Mouse (Mus musculus) left cerebral cortex, postnatal 36 days (tissue): ENCODE data around the gene Akap13. TPM values are rescaled to one million over a fixed set of nuclear protein-coding genes. Genes with fewer than 3 reads are reported as not detected.

ENCODE experiments used
- DNase-seq, 2 experiments: peaks; one replicate each; pipeline ENCODE4 v3.0.0; 2021 to 2022; ENCODE audit warnings: low spot score in 2 of 2, mixed read lengths in 1 of 2
- intact Hi-C: fragments of 180-260 bp; cut with DNase I; formaldehyde crosslinking; loops from one replicate; pipeline ENCODE4 v1.15.1; 2025
- total RNA-seq, 2 experiments: library from RNA; stranded (reverse); gene quantifications; 2 replicates each; pipeline ENCODE4 v1.2.3; 2021

The Akap13 gene
- total RNA-seq, 2 experiments from 2014 or later, result 17.4 to 26.4 TPM

DNA sequence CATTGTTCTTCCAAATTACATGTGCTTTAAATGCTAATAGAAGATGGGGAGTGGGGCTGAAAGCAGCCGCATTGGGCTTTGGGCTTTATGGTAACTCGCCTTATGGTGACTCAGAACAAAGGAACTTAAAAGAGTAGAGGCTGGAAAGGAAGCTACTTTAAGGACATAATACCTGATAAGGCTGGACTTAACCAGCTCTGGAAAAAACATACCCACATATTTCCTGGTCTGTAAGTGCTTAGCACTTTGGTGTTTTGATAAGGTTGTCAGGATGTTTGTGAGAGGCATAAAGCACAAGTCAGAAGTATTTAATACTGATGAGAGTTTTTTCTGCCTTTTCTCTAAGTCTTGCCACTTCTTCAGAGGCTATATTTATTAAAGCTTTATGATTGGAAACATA lies 128.8 kb downstream of the Akap13 start:
- intact Hi-C loops, result no loop called here

DNA sequence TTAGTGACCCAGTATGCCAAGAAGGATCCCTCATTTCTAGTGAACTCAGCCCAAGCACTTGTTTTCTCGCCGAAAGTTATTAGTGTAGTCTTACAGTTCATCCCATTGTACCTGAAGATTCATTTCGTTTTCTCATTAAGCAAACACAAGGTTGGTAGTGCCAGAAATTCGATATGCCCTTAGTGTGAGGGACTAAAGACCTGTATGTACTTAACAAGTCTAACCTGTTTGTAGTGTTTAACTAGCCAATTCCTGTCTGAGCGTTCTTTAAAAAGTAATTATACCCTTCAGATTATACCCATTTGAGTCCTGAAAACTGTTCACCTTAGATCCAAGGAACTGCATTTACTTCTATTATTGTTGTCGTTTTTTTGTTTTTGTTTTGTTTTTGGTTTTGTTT lies 130.1 kb downstream of the Akap13 start:
- intact Hi-C loops, result no loop called here
- no peak for DNase-seq

More for the DNA sequence above, 128.8 kb downstream of the Akap13 start:
- no peak for DNase-seq

DNA sequence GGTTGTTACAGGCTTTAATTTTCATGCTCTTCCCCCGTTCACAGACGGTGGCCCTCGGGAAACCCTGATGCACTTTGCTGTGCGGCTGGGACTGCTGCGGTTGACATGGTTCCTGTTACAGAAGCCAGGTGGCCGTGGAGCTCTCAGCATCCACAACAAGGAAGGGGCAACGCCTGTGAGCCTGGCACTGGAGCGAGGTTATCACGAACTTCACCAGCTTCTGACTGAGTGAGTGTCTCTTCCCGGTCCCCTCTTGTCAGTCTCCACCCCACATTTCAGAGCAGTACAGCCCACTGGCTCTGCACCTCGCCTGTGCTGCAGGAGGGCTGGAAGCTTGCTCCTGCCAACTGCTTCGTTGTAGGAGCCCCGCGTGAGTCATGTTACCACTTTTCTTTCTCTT lies 130.8 kb downstream of the Akap13 start:
- intact Hi-C loops, result no loop called here
- DNase-seq, result no peak

DNA sequence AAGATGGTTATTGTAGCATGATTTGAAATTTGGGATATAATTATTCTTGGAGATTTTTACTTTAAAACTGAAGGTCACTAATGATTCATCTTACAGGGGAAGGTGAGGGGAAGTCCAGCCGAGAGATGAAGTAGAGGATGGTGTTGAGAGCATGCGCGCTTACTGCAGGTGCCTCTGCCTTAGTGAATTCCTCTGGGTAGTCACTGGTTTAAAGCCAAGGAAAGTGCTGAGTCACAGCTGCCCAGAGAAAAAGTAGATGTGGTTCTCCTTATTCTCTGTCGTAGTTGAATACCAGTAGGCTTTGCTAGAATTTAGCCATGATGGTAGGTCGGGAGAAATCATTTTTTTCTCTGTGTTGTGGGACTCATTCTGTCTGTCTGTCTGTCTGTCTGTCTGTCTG lies 132.4 kb downstream of the Akap13 start:
- no peak for DNase-seq

DNA sequence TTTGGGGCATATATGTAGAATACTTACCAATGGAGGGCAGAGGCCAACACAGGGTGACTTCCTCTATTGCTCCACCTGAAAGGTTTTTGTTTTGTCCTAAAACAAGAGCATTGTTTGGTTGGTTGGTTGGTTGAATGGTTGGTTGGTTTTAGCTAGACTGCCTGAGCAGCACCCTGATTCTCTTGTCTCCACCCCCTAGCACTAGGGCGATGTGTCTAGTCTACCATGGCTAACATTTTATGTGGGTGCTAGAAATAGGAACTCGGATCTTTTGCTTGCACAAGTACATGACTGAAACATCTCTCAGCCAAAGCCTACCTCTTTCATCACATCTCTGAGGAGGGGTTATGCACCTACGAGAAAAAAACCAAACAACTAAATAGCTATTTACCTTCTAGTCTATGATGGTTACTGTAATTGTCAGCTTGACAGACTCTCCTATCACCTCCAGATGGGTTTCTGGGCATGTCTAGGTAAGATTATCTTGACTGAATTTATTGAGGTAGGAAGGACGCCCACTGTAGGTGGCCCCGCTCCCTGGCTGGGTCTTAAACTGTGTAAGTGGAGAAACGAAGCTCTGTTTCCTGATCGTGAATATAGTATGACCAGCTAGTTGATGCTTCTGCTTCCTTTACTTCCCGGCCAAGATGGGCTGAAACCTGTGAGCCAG lies 134.1 kb downstream of the Akap13 start:
- intact Hi-C loops, result no loop called here
- DNase-seq, result no peak

More for the DNA sequence above, 132.4 kb downstream of the Akap13 start:
- intact Hi-C loops, result no loop called here

DNA sequence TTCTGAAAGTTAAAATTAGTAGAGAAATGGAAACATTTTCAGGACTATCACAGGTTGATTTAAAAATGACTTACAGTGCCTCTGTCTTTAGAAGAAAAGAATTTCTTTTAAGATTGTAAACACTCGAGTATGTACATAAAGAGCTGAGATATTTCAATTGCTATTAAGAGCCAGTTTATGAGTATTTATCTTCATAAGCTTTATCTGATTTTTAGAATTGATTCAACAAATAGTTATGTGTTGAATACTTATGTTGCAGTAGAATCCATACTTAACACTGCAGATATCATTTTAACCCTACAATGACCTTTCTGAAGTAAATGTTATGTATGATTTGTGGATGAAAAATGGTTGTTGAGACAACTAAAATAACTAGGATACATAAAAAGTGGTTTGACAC lies 136.6 kb downstream of the Akap13 start:
- intact Hi-C loops, result no loop called here
- no peak for DNase-seq

DNA sequence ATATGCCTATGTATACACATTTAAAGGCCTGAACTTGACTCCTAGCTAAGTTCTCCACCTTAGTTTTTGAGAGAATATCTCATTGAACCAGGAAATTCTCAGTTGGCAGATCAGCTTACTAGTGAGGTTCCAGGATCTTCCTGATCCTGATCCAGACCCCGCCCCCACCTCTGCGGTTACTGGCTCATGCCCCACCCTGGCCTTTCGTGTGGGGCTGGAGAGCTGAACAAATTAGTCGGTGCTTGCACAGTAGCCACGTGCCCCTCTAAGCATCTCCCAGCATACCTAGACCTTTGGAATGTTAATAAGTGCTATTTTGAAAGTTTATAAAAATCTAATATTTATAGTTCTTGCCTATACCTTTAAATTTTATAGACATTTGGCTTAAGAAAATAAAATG lies 139.5 kb downstream of the Akap13 start:
- intact Hi-C loops, result no loop called here

DNA sequence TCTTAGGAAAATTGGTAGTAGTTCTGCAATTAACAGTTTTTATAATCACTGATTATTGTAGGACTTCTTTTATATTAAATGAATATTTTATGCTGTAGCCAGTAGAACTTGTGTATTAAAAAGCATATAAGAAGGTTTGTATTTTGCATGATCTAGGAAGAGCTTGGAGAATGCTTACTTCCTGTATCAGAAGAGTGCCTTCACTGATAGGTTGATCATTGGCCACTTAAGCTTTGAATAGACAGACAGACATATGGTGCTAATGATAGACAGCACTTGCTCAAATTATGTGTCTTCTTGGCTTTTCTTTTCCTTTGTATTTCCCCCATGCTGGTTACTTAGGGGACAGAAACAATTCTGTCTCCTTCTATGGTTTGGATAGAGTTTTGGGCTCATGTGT lies 139.9 kb downstream of the Akap13 start:
- intact Hi-C loops, result no loop called here

More for the DNA sequence above, 139.5 kb downstream of the Akap13 start:
- DNase-seq, result no peak

DNA sequence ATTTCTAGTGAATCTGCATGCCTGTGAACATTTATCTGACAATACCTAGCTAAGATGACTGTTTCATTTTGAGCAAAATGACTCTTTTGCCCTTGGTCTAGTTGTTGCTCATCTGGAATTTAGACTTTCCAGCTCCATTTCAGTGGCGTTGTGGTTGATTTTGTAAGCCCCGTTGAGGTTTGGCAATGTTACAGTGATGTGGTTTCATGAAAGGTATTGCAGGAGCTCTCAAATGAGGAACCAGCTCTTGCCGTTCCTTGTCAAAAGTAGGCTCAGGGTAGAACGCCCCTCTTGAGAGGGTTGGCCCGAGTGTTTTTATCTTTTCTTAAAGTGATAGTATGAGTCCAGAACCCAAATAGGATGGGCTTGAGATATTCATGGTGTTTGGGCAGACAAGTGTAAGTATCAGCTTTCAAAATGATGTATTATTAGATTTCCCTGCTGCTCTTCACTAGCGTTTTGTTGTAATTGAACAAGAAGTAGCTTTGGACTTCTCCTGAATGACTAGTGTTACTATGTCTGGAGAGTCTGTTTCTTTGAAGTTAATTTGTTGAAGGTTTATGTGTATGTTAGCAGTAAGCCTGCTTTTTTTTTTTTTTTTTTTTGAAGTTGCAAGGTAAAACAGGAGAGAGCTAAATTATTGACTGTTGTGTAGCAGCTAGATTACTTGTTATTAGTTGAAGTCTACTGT lies 140.9 kb downstream of the Akap13 start:
- intact Hi-C loops, result no loop called here
- no peak for DNase-seq

More for the DNA sequence above, 139.9 kb downstream of the Akap13 start:
- DNase-seq, result no peak

DNA sequence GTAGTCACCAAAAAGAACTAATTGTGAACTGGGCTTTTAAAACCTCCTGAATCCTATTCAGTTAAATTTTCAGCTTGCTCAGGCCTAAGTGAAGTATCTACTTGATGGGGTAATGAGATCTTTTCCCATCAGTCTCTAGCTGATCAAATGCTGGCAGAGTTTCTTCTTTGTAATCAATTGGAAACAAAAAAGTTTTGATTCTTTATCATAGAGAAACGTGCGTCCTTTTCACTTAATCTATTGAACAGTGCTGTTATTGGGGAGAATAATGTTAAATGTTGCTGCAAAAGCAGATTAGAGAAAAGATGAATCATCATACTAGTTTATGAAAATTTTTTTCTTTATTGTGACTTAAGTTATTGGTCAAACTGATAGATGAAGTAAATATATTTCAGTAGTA lies 142.5 kb downstream of the Akap13 start:
- intact Hi-C loops, result no loop called here

DNA sequence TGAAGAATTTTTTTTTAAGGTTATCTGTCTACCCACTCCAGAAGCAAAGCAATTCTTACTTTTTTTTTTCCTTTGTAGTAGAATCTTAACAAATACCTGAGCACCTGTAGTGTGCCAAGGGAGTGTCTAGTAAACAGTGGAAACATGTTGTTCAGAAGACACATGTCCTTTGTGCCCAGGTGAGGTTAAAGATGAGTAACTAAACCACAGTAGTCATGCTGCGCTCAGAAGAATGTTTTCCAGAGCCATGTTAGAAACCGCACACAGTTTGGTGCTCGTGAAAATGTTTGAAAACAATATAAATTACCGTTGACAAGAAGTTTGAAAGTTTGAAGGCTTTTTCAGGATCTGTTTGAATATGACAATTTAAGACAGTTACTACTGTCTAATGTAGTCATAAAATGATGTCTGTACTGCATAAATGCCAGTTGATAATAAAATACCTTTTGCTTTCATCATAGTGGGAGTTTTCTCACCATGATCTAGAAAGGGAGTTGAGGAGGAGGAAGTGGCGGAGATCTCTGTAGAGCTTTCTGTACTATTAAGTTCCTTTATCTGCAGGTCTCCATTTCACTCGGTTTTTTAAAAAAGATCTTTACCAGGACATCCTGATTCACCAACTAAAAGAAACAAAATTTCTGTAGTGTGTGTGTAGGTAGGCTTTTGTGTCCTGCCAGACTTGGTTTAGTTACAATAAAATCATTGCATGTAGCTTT lies 145.2 kb downstream of the Akap13 start:
- intact Hi-C loops, result no loop called here
- no peak for DNase-seq

More for the DNA sequence above, 142.5 kb downstream of the Akap13 start:
- no peak for DNase-seq

DNA sequence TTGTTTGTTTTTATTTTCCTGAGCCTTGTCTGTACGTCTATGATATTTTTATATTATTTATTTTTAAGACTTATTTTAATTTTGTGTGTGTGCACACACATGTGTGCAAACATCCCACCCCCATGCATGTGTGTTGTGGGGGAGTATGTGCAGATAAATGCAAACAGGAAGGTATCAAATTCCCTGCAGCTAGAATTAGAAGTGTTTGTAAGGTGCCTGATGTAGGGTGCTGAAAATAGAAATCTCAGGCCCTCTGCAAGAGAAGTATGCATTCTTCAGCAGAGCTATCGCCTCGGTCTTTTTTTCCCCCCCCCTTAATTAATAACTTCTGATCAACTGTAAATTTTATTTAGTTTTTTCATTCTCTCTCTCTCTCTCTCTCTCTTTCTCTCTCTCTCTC lies 151.9 kb downstream of the Akap13 start:
- DNase-seq, result no peak
- intact Hi-C loops, result no loop called here

DNA sequence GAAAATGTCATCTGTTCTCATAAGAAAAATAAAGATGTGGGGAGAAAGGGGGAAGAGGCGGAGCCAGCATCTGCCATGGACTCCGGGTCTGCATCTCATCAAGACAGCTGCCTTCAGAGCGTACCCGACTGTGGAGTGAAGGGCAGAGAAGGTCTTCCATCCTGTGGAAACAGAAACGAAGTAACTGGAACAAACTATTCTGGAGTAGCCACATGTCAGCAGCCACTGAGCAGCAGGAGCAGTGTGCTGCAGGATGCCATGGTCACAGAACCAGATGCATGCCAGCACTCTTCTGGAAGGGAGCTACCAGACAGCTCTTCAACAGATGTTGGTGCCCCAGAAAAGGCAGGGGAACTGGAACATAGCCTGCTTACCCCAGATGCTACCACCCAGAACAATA lies 153.4 kb downstream of the Akap13 start:
- intact Hi-C loops, result no loop called here
- no peak for DNase-seq

DNA sequence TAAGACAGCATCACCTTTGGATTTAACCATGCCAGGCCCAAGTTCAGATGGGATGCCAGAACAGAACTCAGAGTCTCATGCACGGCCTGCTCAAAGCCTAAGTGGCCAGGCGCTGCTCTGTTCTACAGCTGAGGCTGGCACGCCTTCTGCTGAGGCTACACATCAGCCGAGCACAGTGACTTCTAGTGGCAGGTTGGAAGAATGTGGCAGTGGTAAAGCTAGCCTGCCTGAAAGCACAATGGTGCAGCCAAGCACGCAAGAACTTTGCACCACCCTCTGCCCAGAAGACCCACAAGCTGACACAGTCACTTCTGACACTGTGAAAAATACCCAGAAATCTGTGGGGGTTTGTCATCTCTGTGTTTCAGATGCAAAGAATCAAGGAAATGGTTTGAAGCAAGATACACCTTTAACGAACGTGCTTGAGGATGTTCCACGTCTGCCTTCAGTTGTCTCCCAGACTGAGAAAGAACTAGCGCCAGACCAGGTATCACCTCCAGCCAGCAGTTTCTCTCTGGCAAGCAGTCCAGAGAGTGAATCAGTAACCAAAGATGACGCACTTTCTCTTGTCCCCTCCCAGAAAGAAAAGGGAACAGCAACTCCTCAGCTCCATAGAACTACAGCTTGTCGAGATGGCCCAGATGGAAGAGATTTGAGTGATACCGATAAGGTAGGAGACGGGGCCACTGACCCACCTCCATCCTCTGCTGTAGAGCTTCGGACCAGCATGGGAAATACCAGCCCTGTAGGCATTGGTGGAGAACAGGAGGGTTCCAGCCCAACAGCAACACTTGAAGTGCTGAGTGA lies 154.3 kb downstream of the Akap13 start:
- no peak for DNase-seq
- intact Hi-C loops, result no loop called here

DNA sequence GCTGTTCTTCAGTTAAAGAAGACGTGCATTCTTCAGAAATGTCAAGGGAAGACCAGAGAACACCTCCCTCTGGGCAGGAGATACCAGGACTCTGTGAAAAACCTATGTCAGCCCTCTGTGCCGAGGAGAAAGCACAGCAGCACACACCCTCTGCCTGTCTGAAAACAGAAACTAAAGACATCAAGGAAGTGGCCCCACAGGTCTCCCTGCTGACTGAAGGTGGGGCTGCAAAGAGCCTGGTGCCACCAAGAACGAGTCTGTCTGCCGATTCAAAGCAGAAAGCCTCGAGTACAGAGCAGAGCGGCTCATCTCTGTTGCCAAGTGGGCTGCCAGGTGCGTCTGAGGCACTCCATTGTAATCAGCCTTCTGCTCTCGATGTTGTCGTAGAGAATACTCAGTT lies 155.1 kb downstream of the Akap13 start:
- intact Hi-C loops, result no loop called here
- no peak for DNase-seq

DNA sequence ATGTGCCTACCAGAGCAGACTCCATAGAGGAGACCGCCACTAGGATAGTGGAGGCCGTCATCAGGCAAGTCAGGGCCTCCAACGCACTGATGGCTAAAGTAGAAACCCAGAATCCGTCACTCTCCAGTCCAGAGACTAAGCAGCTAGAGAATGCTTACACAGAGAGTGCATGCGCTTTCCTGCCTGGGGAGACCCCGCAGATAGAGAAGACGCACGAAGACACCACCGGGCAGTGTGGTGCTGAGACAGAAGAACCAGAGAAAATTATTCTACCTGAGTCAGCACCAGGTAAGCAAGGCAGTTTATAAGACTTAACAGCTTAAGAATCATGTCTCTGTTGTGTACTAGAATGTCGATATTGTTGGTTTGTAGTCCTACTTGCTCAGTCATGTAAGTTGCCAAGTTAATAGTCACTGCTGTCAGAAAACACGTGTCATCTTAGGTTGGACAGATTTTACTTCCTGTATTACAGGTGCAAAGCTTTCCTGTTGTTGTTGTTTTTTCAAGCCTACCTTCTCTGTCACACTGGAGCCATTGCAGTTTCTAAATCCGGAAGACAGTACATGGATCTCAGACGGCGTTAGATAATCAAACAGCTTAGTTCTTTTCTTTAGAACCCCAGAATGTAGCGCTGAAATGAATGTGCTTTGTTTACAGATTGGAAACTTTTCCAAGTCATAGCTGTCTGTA lies 156.1 kb downstream of the Akap13 start:
- intact Hi-C loops, result no loop called here
- DNase-seq, result no peak

DNA sequence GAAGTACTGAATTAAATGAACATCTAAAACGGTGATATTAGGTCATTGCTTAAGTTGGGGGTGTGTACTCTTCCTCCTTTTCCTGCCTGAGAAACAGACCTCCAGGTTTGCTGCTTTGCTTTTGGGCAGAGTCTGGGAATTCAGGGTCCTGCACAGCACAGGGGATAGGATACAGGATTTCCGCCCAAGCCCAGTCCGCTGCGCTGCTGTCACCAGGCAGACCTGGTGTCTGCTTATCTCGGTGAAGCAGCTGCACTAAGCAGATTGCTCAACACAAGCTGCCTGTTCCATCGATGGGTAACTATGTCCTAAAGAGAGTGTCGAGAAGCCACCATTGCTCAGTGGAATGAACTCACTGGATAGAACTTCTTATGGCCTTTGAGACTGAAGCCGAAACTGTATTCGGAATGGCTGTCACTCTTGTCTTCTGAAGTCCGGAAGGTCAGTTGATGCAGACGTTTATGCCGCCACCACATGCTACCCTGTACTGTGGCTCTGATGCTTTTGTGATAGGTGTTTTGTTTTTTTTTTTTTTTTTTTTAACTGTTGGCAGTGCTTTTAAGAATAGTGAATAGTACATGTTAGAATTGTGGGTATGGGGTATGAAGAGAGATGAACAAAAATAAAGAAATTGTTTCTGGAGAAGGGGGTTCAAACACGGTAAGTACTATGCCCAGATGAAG lies 156.8 kb downstream of the Akap13 start:
- no peak for DNase-seq
- intact Hi-C loops, result no loop called here

DNA sequence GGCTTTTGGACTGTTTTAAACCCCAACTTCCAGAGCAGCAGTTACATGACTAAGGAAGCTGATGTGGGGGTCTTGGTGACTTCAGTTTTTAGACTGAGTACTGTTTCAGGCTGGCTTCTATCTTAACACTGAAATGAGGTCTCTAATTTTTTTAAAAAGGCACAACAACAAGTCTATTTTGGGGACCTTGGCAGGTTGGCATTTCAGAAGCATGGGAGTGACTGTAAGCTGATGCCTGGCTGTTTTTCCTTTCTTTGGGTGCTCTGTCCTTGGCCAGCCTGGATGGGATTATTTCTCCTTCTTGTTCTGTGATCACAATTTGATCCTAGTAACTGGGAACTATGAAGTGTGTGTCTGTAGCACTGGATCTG lies 157.3 kb downstream of the Akap13 start:
- no peak for DNase-seq
- intact Hi-C loops, result no loop called here

DNA sequence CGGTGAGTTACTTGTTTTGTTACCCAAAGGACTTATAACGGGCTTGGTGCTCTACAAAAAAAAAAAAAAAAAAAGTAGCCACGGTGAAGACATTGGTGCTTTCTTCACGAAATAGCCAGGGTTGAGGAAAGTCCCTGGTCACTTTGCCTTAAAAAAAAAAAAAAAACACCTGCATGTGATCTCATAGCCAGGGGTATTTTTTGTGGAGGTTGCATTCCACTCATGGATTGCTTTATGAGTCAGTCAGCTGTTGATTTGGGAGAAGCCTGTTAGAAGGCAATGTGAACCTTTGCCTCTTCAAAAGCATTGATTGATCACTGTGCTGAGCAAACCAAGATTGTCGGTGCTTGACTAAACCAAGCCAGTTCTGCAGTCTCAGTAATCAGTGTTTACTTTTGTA lies 157.9 kb downstream of the Akap13 start:
- intact Hi-C loops, result no loop called here
- no peak for DNase-seq
